Mouse (Mus musculus): ENCODE measurements around the gene Rcn3. TPM values are rescaled to one million over a fixed set of nuclear protein-coding genes. Genes with fewer than 3 reads are reported as not detected.

The Rcn3 gene
- polyA plus RNA-seq, 1 experiment from 2014 or later: 215 TPM

GRCm38 (mm10) chr7:45060632-45061122 is 31.3 kb downstream of the Rcn3 start:
- Histone ChIP-seq H3K27ac (no peak overlapping the region), H3K9ac (ENCODE audit: low read depth, low read length) (no peak overlapping the region; the same call in 1 of the 2 replicates), H3K4me3 (replicated peaks; ENCODE audit: low read depth, low read length) (no peak overlapping the region), H3K4me1 (replicated peaks; ENCODE audit: insufficient read depth, low read length) (peaks cover 4% of the 10 kb centered on the region; the same call in 1 of the 2 replicates), H3K36me3 (ENCODE audit: insufficient read depth, low read length) (no peaks in the 10 kb centered on the region), H3K27me3 (ENCODE audit: insufficient read depth, low read length) (no peaks in the 10 kb centered on the region), H3K9me3 (replicated peaks; ENCODE audit: low read length) (no peaks in the 10 kb centered on the region), H3K4me2 (ENCODE audit: low read length) (peak overlapping the region; percentile 68)
- WGBS: 86% methylated on average over 6 of the region's 6 CpGs
- DNase-seq (ENCODE audit: low spot score) (no peak), ATAC-seq (replicated peaks; ENCODE audit: low FRiP score, low read depth) (no peak)
- no peak for TF ChIP-seq CTCF (IDR thresholded peaks at IDR 0.05; ENCODE audit: low read depth)

- H3K4me1 ChIP-seq (replicated peaks; ENCODE audit: insufficient read depth, low read length): peaks cover 8% of the 10 kb centered on the region; the same call in 1 of the 2 replicates
- H3K9me3 ChIP-seq (replicated peaks; ENCODE audit: low read length): no peaks in the 10 kb centered on the region
- no peak for TF ChIP-seq CTCF (IDR thresholded peaks at IDR 0.05; ENCODE audit: low read depth)
- no peak for ATAC-seq (replicated peaks; ENCODE audit: low FRiP score, low read depth)
- no peak overlapping the region for H3K4me3 ChIP-seq (replicated peaks; ENCODE audit: low read depth, low read length)
- no peaks in the 10 kb centered on the region for H3K36me3 ChIP-seq (ENCODE audit: insufficient read depth, low read length)
- no peak overlapping the region for H3K4me2 ChIP-seq (ENCODE audit: low read length)
- H3K9ac ChIP-seq (ENCODE audit: low read depth, low read length): no peak overlapping the region
- DNase-seq (ENCODE audit: low spot score): no peak
- no peak overlapping the region for H3K27ac ChIP-seq
- 84% methylated on average over 10 of the region's 10 CpGs for WGBS
- no peaks in the 10 kb centered on the region for H3K27me3 ChIP-seq (ENCODE audit: insufficient read depth, low read length)
Observed at GRCm38 (mm10) chr7:45058607-45059571, 33.1 kb downstream of the Rcn3 start.

- ATAC-seq (replicated peaks; ENCODE audit: low FRiP score, low read depth) (no peak), DNase-seq (ENCODE audit: low spot score) (no peak)
- H3K4me2 ChIP-seq (ENCODE audit: low read length): no peak overlapping the region
- H3K27ac ChIP-seq: no peak overlapping the region
- H3K27me3 ChIP-seq (ENCODE audit: insufficient read depth, low read length): no peaks in the 10 kb centered on the region
- H3K36me3 ChIP-seq (ENCODE audit: insufficient read depth, low read length): no peaks in the 10 kb centered on the region
- peaks cover 8% of the 10 kb centered on the region; the same call in 1 of the 2 replicates for H3K4me1 ChIP-seq (replicated peaks; ENCODE audit: insufficient read depth, low read length)
- TF ChIP-seq CTCF (IDR thresholded peaks at IDR 0.05; ENCODE audit: low read depth): no peak
- no peaks in the 10 kb centered on the region for H3K9me3 ChIP-seq (replicated peaks; ENCODE audit: low read length)
- no peak overlapping the region for H3K9ac ChIP-seq (ENCODE audit: low read depth, low read length)
- H3K4me3 ChIP-seq (replicated peaks; ENCODE audit: low read depth, low read length): no peak overlapping the region
Observed at GRCm38 (mm10) chr7:45056972-45057348, 35.1 kb downstream of the Rcn3 start.

GRCm38 (mm10) chr7:45056329-45056971 is 35.6 kb downstream of the Rcn3 start:
- no peak overlapping the region for H3K27ac ChIP-seq
- no peak overlapping the region for H3K4me2 ChIP-seq (ENCODE audit: low read length)
- no peak overlapping the region for H3K4me3 ChIP-seq (replicated peaks; ENCODE audit: low read depth, low read length)
- no peak for TF ChIP-seq CTCF (IDR thresholded peaks at IDR 0.05; ENCODE audit: low read depth)
- H3K9ac ChIP-seq (ENCODE audit: low read depth, low read length): no peak overlapping the region
- H3K27me3 ChIP-seq (ENCODE audit: insufficient read depth, low read length): no peaks in the 10 kb centered on the region
- no peaks in the 10 kb centered on the region for H3K9me3 ChIP-seq (replicated peaks; ENCODE audit: low read length)
- peaks cover 13% of the 10 kb centered on the region; the same call in 1 of the 2 replicates for H3K4me1 ChIP-seq (replicated peaks; ENCODE audit: insufficient read depth, low read length)
- H3K36me3 ChIP-seq (ENCODE audit: insufficient read depth, low read length): no peaks in the 10 kb centered on the region
- 68% methylated on average over 14 of the region's 14 CpGs for WGBS
- ATAC-seq (replicated peaks; ENCODE audit: low FRiP score, low read depth) (no peak), DNase-seq (ENCODE audit: low spot score) (no peak)

- peak overlapping the region; percentile 90 for H3K9ac ChIP-seq (ENCODE audit: low read depth, low read length)
- H3K4me2 ChIP-seq (ENCODE audit: low read length): peak overlapping the region; percentile 95
- no peak for TF ChIP-seq CTCF (IDR thresholded peaks at IDR 0.05; ENCODE audit: low read depth)
- peak overlapping the region; percentile 69 for H3K4me3 ChIP-seq (replicated peaks; ENCODE audit: low read depth, low read length)
- H3K27me3 ChIP-seq (ENCODE audit: insufficient read depth, low read length): no peaks in the 10 kb centered on the region
- 0 out of 2 replicates have a peak, but pooled peaks cover 10% of the 10 kb centered on the region for H3K4me1 ChIP-seq (replicated peaks; ENCODE audit: insufficient read depth, low read length)
- DNase-seq (ENCODE audit: low spot score): peak; percentile 99
- peak overlapping the region; percentile 98 for H3K27ac ChIP-seq
- peaks cover 9% of the 10 kb centered on the region for H3K36me3 ChIP-seq (ENCODE audit: insufficient read depth, low read length)
- peak; percentile 95 for ATAC-seq (replicated peaks; ENCODE audit: low FRiP score, low read depth)
- WGBS: under 1% methylated on average over 33 of the region's 33 CpGs
- no peaks in the 10 kb centered on the region for H3K9me3 ChIP-seq (replicated peaks; ENCODE audit: low read length)
Observed at GRCm38 (mm10) chr7:45053931-45054510, 38.0 kb downstream of the Rcn3 start.

All from kidney, postnatal 0 days (tissue).